Mouse (Mus musculus) c-Kit-positive CD71-positive TER-119-negative erythroid progenitor cells, embryonic 14.5 days (primary cell): ENCODE measurements around the gene Prpf19.

Experiments
- DNase-seq: peaks from one replicate; pipeline ENCODE4 v3.0.0-alpha.2; 2013; ENCODE audit warnings: low read depth

Gene Prpf19

DNA sequence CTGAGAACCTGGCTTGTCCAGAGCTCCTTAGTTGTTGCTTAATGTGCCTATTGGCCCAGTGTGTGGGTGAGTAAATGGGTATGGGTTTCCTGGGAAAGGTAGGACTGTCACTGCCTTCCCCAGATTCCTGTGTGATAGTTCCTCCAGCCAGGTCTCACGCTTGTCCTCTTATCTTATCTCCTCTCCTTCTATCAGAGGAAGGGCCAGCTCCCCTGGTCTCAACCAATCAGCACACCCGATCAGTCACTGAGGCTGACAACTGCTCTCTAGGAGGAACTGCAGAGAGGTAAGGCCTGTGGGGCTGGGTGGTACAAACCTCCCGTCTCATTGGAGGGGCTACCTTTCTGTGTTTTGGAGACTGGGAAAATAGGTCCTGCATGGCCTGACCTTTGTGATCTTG, 43.7 kb downstream of the Prpf19 start:
- DNase-seq: no peak

DNA sequence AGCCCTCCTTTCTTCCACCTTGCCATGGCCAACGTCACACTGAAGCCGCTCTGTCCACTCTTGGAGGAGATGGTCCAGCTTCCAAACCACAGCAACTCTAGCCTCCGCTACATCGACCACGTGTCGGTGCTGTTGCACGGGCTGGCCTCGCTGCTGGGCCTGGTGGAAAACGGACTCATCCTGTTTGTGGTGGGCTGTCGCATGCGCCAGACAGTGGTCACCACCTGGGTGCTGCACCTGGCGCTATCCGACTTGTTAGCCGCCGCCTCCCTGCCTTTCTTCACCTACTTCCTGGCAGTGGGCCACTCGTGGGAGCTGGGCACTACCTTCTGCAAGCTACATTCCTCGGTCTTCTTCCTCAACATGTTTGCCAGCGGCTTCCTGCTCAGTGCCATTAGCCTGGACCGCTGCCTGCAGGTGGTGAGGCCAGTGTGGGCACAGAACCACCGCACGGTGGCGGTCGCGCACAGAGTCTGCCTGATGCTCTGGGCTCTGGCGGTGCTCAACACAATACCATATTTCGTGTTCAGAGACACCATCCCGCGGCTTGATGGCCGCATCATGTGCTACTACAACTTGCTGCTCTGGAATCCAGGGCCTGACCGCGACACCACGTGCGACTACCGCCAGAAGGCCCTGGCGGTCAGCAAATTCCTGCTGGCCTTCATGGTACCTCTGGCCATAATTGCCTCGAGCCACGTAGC, 45.2 kb downstream of the Prpf19 start:
- DNase-seq: peak; percentile 61

- no peak for DNase-seq
These were observed 45.9 kb downstream of the Prpf19 start for GRCm38 (mm10) chr19:10940801-10941457.

DNA sequence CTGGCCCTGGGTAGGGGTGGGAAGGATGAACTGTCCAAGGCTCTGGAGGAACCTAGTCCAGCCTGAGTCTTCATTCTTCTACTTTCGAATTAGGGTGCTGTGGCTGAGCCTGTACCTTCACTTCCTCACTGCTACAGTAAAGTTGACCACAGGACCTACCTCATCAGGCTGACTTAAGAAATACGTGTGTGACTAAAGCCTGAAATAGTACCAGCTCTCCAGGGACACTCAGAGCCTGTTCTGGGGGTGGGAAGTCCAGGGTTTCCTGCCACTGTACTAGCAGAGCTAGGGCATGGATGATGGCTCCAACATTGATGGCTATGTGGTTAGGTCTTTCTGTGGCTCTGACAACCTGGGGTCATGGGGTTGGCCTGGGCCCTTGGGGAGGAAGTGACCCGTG, 48.9 kb downstream of the Prpf19 start:
- no peak for DNase-seq

- no peak for DNase-seq
These were observed 51.5 kb downstream of the Prpf19 start for GRCm38 (mm10) chr19:10946506-10946905.

DNA sequence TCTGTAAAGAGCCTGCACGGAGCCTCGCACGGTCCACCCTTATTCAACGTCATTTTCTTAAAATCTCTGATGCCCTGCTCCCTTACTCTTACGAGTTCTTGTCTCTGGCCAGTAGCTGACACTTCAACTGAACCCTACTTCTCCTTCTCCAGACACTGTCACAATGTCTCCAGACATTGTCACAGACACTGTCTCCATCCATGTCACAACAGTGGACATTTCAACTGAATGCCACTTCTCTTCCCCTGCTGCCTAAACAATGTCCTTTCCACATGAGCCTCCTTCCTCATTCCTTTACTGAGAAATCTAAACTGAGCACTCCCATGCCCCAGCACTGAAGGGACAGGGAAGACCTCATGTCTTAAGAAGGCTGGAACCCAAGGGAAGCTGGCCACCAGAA, 52.2 kb downstream of the Prpf19 start:
- DNase-seq: no peak

DNA sequence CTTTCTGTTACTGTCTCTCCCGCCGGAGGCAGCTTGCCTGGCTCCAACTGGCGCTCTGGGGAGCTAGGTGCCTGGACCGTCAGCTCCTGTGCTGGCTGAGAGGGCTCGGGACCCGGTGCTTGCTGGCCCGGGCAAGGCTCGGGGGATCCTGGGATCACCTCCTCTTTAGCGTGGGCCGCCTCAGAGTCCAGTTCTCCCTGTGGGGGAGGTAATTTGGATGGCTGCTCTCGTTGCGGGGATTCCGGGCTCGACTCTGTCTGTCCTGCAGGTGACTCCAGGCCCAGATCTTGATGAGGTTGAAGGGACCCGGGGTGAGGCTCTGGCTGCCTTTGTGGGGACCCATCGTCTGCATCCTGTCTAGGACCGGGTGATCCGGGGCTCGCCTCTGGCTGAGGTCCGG, 53.4 kb downstream of the Prpf19 start:
- DNase-seq: no peak

- peak; percentile 99 for DNase-seq
These were observed 54.1 kb downstream of the Prpf19 start, which contains the start of gene Ccdc86 for GRCm38 (mm10) chr19:10949112-10949511. TSS of gene Ccdc86 (minus strand) at chr19:10949266.

DNA sequence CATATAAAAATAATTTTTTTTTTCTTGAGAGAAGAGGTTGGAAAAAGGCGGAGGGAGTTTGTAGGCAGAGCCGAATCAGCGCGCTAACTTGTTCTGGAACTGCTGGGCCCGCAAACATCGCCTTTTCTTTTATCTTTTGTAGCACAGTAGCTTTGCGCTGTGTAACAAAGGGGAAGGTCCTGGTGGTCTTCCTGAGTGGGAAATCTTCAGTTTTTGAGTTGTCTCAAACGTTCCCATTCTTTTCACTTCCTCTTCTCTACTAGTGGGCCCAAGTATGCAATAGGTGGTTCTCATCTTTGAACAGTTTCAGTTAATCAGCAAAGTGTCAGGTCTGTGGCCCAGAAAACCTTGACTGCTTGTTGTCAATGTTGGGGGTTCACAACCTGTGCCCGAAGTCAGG, 54.5 kb downstream of the Prpf19 start:
- no peak for DNase-seq

- no peak for DNase-seq
These were observed 57.2 kb downstream of the Prpf19 start for GRCm38 (mm10) chr19:10952021-10952939.
